Mouse (Mus musculus): ENCODE measurements at regions not wholly inside any gene's neighbourhood (a gene's known extent, or its start where the extent isn't known, plus 50 kb on each side); places are given as distances from the start of the nearest gene placed in this dataset.

GRCm38 (mm10) chr12:110332616-110333154 is 53.8 kb downstream of the Dio3 start:
- TF ChIP-seq POLR2A (IDR thresholded peaks at IDR 0.05; ENCODE audit: borderline replicate concordance, extremely low read depth, low read depth, low read length) (no peak), CTCF (IDR thresholded peaks at IDR 0.05; ENCODE audit: insufficient read depth, low read length) (no peak)
- Histone ChIP-seq H3K4me1 (ENCODE audit: control insufficient read depth, insufficient read depth, low read length) (no peaks in the 10 kb centered on the region), H3K4me3 (replicated peaks; ENCODE audit: extremely low read depth, low read depth, low read length) (no peak overlapping the region)
- WGBS, result 87% methylated on average over 12 of the region's 12 CpGs
- no peak for DNase-seq

GRCm38 (mm10) chr12:110334609-110335008 is 55.7 kb downstream of the Dio3 start:
- Histone ChIP-seq H3K4me1 (ENCODE audit: control insufficient read depth, insufficient read depth, low read length) (no peaks in the 10 kb centered on the region), H3K4me3 (replicated peaks; ENCODE audit: extremely low read depth, low read depth, low read length) (no peak overlapping the region)
- no peak for DNase-seq
- TF ChIP-seq CTCF (IDR thresholded peaks at IDR 0.05; ENCODE audit: insufficient read depth, low read length) (no peak), POLR2A (IDR thresholded peaks at IDR 0.05; ENCODE audit: borderline replicate concordance, extremely low read depth, low read depth, low read length) (no peak)
- 76% methylated on average over 2 of the region's 2 CpGs for WGBS

GRCm38 (mm10) chr12:110344280-110344827 is 65.5 kb downstream of the Dio3 start:
- Histone ChIP-seq H3K4me1 (ENCODE audit: control insufficient read depth, insufficient read depth, low read length) (no peaks in the 10 kb centered on the region), H3K4me3 (replicated peaks; ENCODE audit: extremely low read depth, low read depth, low read length) (no peak overlapping the region)
- DNase-seq, result no peak
- TF ChIP-seq POLR2A (IDR thresholded peaks at IDR 0.05; ENCODE audit: borderline replicate concordance, extremely low read depth, low read depth, low read length) (no peak), CTCF (IDR thresholded peaks at IDR 0.05; ENCODE audit: insufficient read depth, low read length) (no peak)
- 80% methylated on average over 4 of the region's 4 CpGs for WGBS

- no peak for DNase-seq
- TF ChIP-seq CTCF (IDR thresholded peaks at IDR 0.05; ENCODE audit: insufficient read depth, low read length), result no peak
- no peak for TF ChIP-seq POLR2A (IDR thresholded peaks at IDR 0.05; ENCODE audit: borderline replicate concordance, extremely low read depth, low read depth, low read length)
- Histone ChIP-seq H3K4me3 (replicated peaks; ENCODE audit: extremely low read depth, low read depth, low read length) (no peak overlapping the region), H3K4me1 (ENCODE audit: control insufficient read depth, insufficient read depth, low read length) (no peaks in the 10 kb centered on the region)
- 86% methylated on average over 1 of the region's 1 CpGs for WGBS
Observed at GRCm38 (mm10) chr12:110349621-110350020, 70.8 kb downstream of the Dio3 start.

- Histone ChIP-seq H3K4me1 (ENCODE audit: control insufficient read depth, insufficient read depth, low read length) (no peaks in the 10 kb centered on the region), H3K4me3 (replicated peaks; ENCODE audit: extremely low read depth, low read depth, low read length) (no peak overlapping the region)
- TF ChIP-seq CTCF (IDR thresholded peaks at IDR 0.05; ENCODE audit: insufficient read depth, low read length) (no peak), POLR2A (IDR thresholded peaks at IDR 0.05; ENCODE audit: borderline replicate concordance, extremely low read depth, low read depth, low read length) (no peak)
- 70% methylated on average over 6 of the region's 6 CpGs for WGBS
- no peak for DNase-seq
Observed at GRCm38 (mm10) chr12:110355851-110356250, 77.0 kb downstream of the Dio3 start.

- Histone ChIP-seq H3K4me3 (replicated peaks; ENCODE audit: extremely low read depth, low read depth, low read length) (no peak overlapping the region), H3K4me1 (ENCODE audit: control insufficient read depth, insufficient read depth, low read length) (no peaks in the 10 kb centered on the region)
- WGBS, result 94% methylated on average over 6 of the region's 6 CpGs
- TF ChIP-seq CTCF (IDR thresholded peaks at IDR 0.05; ENCODE audit: insufficient read depth, low read length) (no peak), POLR2A (IDR thresholded peaks at IDR 0.05; ENCODE audit: borderline replicate concordance, extremely low read depth, low read depth, low read length) (no peak)
- no peak for DNase-seq
Observed at GRCm38 (mm10) chr12:110367102-110367501, 79.8 kb upstream of the Ppp2r5c start.

- H3K4me1 ChIP-seq (ENCODE audit: control insufficient read depth, insufficient read depth, low read length), result no peaks in the 10 kb centered on the region
- H3K4me3 ChIP-seq (replicated peaks; ENCODE audit: extremely low read depth, low read depth, low read length), result no peak overlapping the region
- 86% methylated on average over 4 of the region's 4 CpGs for WGBS
- DNase-seq, result no peak
- TF ChIP-seq CTCF (IDR thresholded peaks at IDR 0.05; ENCODE audit: insufficient read depth, low read length), result no peak
- no peak for TF ChIP-seq POLR2A (IDR thresholded peaks at IDR 0.05; ENCODE audit: borderline replicate concordance, extremely low read depth, low read depth, low read length)
Observed at GRCm38 (mm10) chr12:110367822-110368221, 79.1 kb upstream of the Ppp2r5c start.

- Histone ChIP-seq H3K4me1 (ENCODE audit: control insufficient read depth, insufficient read depth, low read length) (peaks cover 2% of the 10 kb centered on the region; the same call in 1 of the 2 replicates), H3K4me3 (replicated peaks; ENCODE audit: extremely low read depth, low read depth, low read length) (no peak overlapping the region)
- TF ChIP-seq POLR2A (IDR thresholded peaks at IDR 0.05; ENCODE audit: borderline replicate concordance, extremely low read depth, low read depth, low read length), result no peak
- TF ChIP-seq CTCF (IDR thresholded peaks at IDR 0.05; ENCODE audit: insufficient read depth, low read length), result no peak
- no peak for DNase-seq
- 86% methylated on average over 13 of the region's 13 CpGs for WGBS
Observed at GRCm38 (mm10) chr12:110371886-110372690, 74.8 kb upstream of the Ppp2r5c start.

GRCm38 (mm10) chr12:110372986-110373385 is 73.9 kb upstream of the Ppp2r5c start:
- H3K4me3 ChIP-seq (replicated peaks; ENCODE audit: extremely low read depth, low read depth, low read length), result no peak overlapping the region
- no peak for DNase-seq
- peaks cover 2% of the 10 kb centered on the region; the same call in 1 of the 2 replicates for H3K4me1 ChIP-seq (ENCODE audit: control insufficient read depth, insufficient read depth, low read length)
- 66% methylated on average over 9 of the region's 9 CpGs for WGBS
- TF ChIP-seq CTCF (IDR thresholded peaks at IDR 0.05; ENCODE audit: insufficient read depth, low read length) (no peak), POLR2A (IDR thresholded peaks at IDR 0.05; ENCODE audit: borderline replicate concordance, extremely low read depth, low read depth, low read length) (no peak)

All from lung, adult 2 months (tissue).